Mouse (Mus musculus) G1E (cell line): Measurements from ENCODE around the gene Irf2bp2. TPM values are rescaled to one million over a fixed set of nuclear protein-coding genes. Genes with fewer than 3 reads are reported as not detected.

ENCODE experiments used
- ATAC-seq: 2 replicates; pipeline ENCODE4 v1.8.0; 2016; ENCODE audit warnings: mild to moderate bottlenecking; ENCODE audit not compliant: insufficient number of reproducible peaks, poor library complexity, low FRiP score, severe bottlenecking; ENCODE audit errors: extremely low read depth
- DNase-seq: peaks from one replicate; pipeline ENCODE4 v3.0.0; 2012; ENCODE audit warnings: low spot score
- H3K27me3 ChIP-seq: 2 replicates; pipeline ENCODE4 v1.6.1; 2012; ENCODE audit warnings: mild to moderate bottlenecking, low read length, inconsistent platforms; ENCODE audit not compliant: insufficient read depth
- H3K36me3 ChIP-seq: replicated peaks from 2 replicates; pipeline ENCODE3; 2012; ENCODE audit warnings: mild to moderate bottlenecking, inconsistent platforms
- H3K4me1 ChIP-seq: 2 replicates; pipeline ENCODE4 v1.6.1; 2012; ENCODE audit warnings: low read depth, low read length, inconsistent platforms, mixed read lengths; ENCODE audit not compliant: insufficient read depth
- H3K4me3 ChIP-seq: 2 replicates; pipeline ENCODE4 v1.5.1; 2012; ENCODE audit warnings: low read depth, mild to moderate bottlenecking, inconsistent platforms, low read length, moderate library complexity, mixed read lengths
- H3K9me3 ChIP-seq: replicated peaks from 2 replicates; pipeline ENCODE4 v1.6.1; 2012; ENCODE audit warnings: inconsistent platforms
- CTCF ChIP-seq: IDR thresholded peaks from 2 replicates; pipeline ENCODE4 v1.5.1; 2012; ENCODE audit warnings: low read depth, low read length, inconsistent platforms, mixed read lengths
- GATA1 ChIP-seq: IDR thresholded peaks from 2 replicates; pipeline ENCODE4 v1.6.1; 2012; ENCODE audit warnings: borderline replicate concordance, low read length, inconsistent platforms, mixed read lengths
- GATA2 ChIP-seq: IDR thresholded peaks from 2 replicates; pipeline ENCODE4 v1.6.1; 2012; ENCODE audit warnings: low read depth, low read length, inconsistent platforms, borderline replicate concordance
- POLR2AphosphoS5 ChIP-seq: IDR thresholded peaks from 2 replicates; pipeline ENCODE4 v1.6.1; 2012; ENCODE audit warnings: low read depth, low read length, inconsistent platforms; ENCODE audit not compliant: insufficient replicate concordance
- TAL1 ChIP-seq: conservative IDR thresholded peaks from 2 replicates; pipeline ENCODE4 v1.6.1; 2012; ENCODE audit warnings: low read depth, low read length, inconsistent platforms, mixed read lengths
- polyA plus RNA-seq: library from polyadenylated mRNA; stranded (reverse); fragments of >175 nt; gene quantifications from 2 replicates; pipeline ENCODE4 v1.2.3, GENCODE M21; 2012
- total RNA-seq, 2 experiments: library from RNA; stranded (forward) in 1 of 2; stranded (reverse) in 1 of 2; fragments of 200-1000 nt in 1 of 2; fragments of >200 nt in 1 of 2; fragmentation: Nextera tagmentation in 1 of 2; gene quantifications; 2 replicates each; pipeline ENCODE4 v1.2.3; 2014 to 2017

The Irf2bp2 gene
- total RNA-seq (2014; fragmentation: Nextera tagmentation): 231 and 246 TPM in 2 replicates
- total RNA-seq (2017): 78.9 and 81.3 TPM in 2 replicates
- polyA plus RNA-seq: 101 and 106 TPM in 2 replicates

GRCm38 (mm10) chr8:126593889-126594480, at the start of gene Irf2bp2:
Gene Irf2bp2 (minus strand): TSS chr8:126593986.
- H3K36me3 ChIP-seq: peaks cover 33% of the 10 kb centered on the region
- peak; percentile 3 for ATAC-seq
- H3K4me1 ChIP-seq: peaks cover 40% of the 10 kb centered on the region
- H3K9me3 ChIP-seq: no peaks in the 10 kb centered on the region
- peak within 1 kb of the TSS; percentile 99 for H3K4me3 ChIP-seq
- TF ChIP-seq GATA1 (no peak), CTCF (no peak), POLR2AphosphoS5 (no peak), GATA2 (no peak), TAL1 (no peak)
- H3K27me3 ChIP-seq: no peaks in the 10 kb centered on the region
- DNase-seq: peak; percentile 85

DNA sequence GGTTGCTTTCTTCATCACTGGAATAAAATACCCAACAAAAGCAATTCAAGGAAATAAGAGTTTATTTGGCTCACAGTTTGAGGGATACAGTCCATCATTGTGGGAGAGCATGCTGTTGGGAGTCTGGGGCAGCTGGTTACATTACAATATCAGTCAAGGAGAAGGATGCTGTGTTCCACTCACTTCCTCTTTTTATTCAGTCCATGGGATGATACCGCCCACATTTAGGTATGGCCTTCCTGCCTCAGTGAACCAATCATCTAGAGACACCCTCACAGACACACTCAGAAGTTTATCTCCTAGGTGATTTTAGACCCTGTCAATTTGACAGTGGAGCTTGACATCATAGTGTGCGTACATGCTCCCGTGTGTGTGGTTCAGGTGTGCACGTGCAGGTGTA, 48.9 kb upstream of the Irf2bp2 start:
- no peak for ATAC-seq

GRCm38 (mm10) chr8:126641568-126642295, 47.9 kb upstream of the Irf2bp2 start:
- H3K4me1 ChIP-seq: peaks cover 20% of the 10 kb centered on the region
- peaks cover 17% of the 10 kb centered on the region for H3K9me3 ChIP-seq
- TF ChIP-seq GATA1: no peak
- no peak for TF ChIP-seq TAL1
- no peak for TF ChIP-seq CTCF
- no peak for TF ChIP-seq POLR2AphosphoS5
- no peak for TF ChIP-seq GATA2
- no peaks in the 10 kb centered on the region for H3K36me3 ChIP-seq
- H3K27me3 ChIP-seq: peaks cover 5% of the 10 kb centered on the region; the same call in 1 of the 2 replicates
- DNase-seq (no peak), ATAC-seq (no peak)
- H3K4me3 ChIP-seq: no peak overlapping the region

More for the DNA sequence above, 48.9 kb upstream of the Irf2bp2 start:
- Histone ChIP-seq H3K9me3 (peaks cover 17% of the 10 kb centered on the region), H3K4me1 (peaks cover 27% of the 10 kb centered on the region), H3K27me3 (peaks cover 5% of the 10 kb centered on the region; the same call in 1 of the 2 replicates), H3K4me3 (peak overlapping the region; percentile 24; the same call in 1 of the 2 replicates), H3K36me3 (no peaks in the 10 kb centered on the region)
- TF ChIP-seq TAL1: no peak
- no peak for TF ChIP-seq GATA2
- TF ChIP-seq POLR2AphosphoS5: no peak
- no peak for TF ChIP-seq GATA1
- TF ChIP-seq CTCF: no peak
- no peak for DNase-seq

- Histone ChIP-seq H3K9me3 (peaks cover 17% of the 10 kb centered on the region), H3K27me3 (peaks cover 5% of the 10 kb centered on the region; the same call in 1 of the 2 replicates), H3K36me3 (no peaks in the 10 kb centered on the region), H3K4me3 (no peak overlapping the region), H3K4me1 (peaks cover 22% of the 10 kb centered on the region)
- DNase-seq: no peak
- no peak for ATAC-seq
- TF ChIP-seq GATA2 (no peak), GATA1 (no peak), POLR2AphosphoS5 (no peak), TAL1 (no peak), CTCF (no peak)
These were observed 45.4 kb upstream of the Irf2bp2 start for GRCm38 (mm10) chr8:126639161-126639560.

DNA sequence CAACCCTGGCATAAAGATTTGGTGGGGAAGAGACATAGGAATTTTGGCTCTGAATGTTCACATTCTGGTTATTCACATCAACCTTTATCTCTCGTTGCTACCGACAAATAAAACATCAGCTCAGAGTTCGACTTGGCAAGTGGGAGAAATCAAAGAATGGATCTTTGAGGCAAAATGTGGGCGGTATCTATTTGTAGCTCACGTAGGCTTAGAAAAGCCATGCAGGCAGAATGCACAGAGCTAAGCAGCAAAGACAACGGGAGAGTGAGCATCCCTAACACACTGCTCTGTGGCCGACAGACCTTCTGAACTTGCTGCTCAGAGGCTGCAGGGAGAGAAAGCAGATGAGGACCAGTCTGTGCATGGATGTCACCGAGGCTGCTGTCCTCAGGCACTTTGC, 44.2 kb upstream of the Irf2bp2 start:
- TF ChIP-seq CTCF (no peak), GATA1 (no peak), POLR2AphosphoS5 (no peak), TAL1 (no peak), GATA2 (no peak)
- Histone ChIP-seq H3K4me3 (no peak overlapping the region), H3K36me3 (no peaks in the 10 kb centered on the region), H3K4me1 (peaks cover 22% of the 10 kb centered on the region), H3K27me3 (peaks cover 5% of the 10 kb centered on the region; the same call in 1 of the 2 replicates), H3K9me3 (peaks cover 15% of the 10 kb centered on the region)
- DNase-seq (no peak), ATAC-seq (no peak)

GRCm38 (mm10) chr8:126634541-126635048, 40.8 kb upstream of the Irf2bp2 start:
- DNase-seq (no peak), ATAC-seq (no peak)
- peaks cover 24% of the 10 kb centered on the region for H3K9me3 ChIP-seq
- no peak for TF ChIP-seq TAL1
- no peaks in the 10 kb centered on the region for H3K36me3 ChIP-seq
- no peak overlapping the region for H3K4me3 ChIP-seq
- peaks cover 12% of the 10 kb centered on the region; the same call in 1 of the 2 replicates for H3K4me1 ChIP-seq
- peaks cover 5% of the 10 kb centered on the region; the same call in 1 of the 2 replicates for H3K27me3 ChIP-seq
